Mouse (Mus musculus) spleen, adult 2 months (tissue): Measurements from ENCODE around the gene Mthfsd.

Experiments
- CTCF ChIP-seq: fragments of 200-500 bp; IDR thresholded peaks from 2 replicates; pipeline ENCODE4 v1.5.1; 2011; ENCODE audit warnings: mild to moderate bottlenecking, inconsistent platforms; ENCODE audit not compliant: insufficient read depth, insufficient read length, insufficient replicate concordance; ENCODE audit errors: extremely low read depth
- POLR2A ChIP-seq: fragments of 200-500 bp; IDR thresholded peaks from 2 replicates; pipeline ENCODE4 v1.6.1; 2011; ENCODE audit warnings: low read depth, low read length, inconsistent platforms

GRCm38 (mm10) chr8:121090716-121091115 lies 17.5 kb downstream of the Mthfsd start:
- no peak for TF ChIP-seq POLR2A
- TF ChIP-seq CTCF: no peak
